Mouse (Mus musculus): ENCODE data around the gene Tnf. TPM values are rescaled to one million over a fixed set of nuclear protein-coding genes. Genes with fewer than 3 reads are reported as not detected.
A peak's percentile ranks its signal among the peaks of the same experiment; 100 is the strongest.

Gene Tnf
- polyA plus RNA-seq, 1 experiment from 2014 or later: 0.64 TPM

DNA sequence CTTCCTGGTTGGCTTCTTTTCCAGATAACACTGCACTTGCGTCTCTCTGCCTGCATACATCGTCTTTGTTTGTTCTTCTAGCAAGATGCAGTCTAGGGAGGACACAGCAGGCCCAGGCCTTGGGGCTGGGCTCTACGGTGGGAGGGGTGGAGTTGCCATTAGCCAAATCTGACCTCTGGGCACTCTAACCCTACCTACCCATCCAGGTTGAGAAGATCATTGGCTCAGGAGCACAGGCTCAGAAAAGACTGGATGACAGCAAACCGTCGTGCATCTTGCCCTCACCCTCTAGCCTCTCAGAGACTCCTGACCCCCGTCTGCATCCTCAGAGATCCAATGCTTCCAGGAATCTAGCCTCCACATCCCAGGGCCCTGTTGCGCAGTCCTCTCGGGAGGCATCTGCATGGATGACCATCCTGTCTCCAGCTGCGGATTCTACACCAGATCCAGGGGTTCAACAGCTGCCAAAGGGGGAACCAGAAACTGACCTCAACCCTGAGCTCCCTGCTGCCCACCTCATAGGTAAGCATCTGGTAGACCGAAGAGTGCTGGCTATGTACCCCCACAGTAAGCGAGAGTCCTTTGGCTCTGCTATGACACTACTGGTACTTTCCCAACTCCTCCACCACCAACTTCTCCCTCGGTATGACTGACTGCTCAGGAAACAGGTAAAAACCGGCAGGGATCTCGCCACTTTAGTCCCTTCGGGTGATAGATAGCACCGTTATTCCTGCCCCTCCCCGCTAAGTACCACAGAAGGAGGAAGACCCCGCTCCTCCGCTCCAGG is 6.8 kb downstream of the Tnf start:
- Histone ChIP-seq H3K4me1 (peaks cover 22% of the 10 kb centered on the region), H3K4me3 (peak overlapping the region; percentile 46), H3K4me2 (peak overlapping the region; percentile 87), H3K9ac (peak overlapping the region; percentile 52), H3K9me3 (no peaks in the 10 kb centered on the region), H3K36me3 (no peaks in the 10 kb centered on the region), H3K27me3 (peaks cover 41% of the 10 kb centered on the region), H3K27ac (no peak overlapping the region)
- ATAC-seq (ENCODE audit: insufficient number of reproducible peaks, low FRiP score, low TSS enrichment, low read depth): no peak
- 41% methylated on average over 19 of the region's 19 CpGs for WGBS

DNA sequence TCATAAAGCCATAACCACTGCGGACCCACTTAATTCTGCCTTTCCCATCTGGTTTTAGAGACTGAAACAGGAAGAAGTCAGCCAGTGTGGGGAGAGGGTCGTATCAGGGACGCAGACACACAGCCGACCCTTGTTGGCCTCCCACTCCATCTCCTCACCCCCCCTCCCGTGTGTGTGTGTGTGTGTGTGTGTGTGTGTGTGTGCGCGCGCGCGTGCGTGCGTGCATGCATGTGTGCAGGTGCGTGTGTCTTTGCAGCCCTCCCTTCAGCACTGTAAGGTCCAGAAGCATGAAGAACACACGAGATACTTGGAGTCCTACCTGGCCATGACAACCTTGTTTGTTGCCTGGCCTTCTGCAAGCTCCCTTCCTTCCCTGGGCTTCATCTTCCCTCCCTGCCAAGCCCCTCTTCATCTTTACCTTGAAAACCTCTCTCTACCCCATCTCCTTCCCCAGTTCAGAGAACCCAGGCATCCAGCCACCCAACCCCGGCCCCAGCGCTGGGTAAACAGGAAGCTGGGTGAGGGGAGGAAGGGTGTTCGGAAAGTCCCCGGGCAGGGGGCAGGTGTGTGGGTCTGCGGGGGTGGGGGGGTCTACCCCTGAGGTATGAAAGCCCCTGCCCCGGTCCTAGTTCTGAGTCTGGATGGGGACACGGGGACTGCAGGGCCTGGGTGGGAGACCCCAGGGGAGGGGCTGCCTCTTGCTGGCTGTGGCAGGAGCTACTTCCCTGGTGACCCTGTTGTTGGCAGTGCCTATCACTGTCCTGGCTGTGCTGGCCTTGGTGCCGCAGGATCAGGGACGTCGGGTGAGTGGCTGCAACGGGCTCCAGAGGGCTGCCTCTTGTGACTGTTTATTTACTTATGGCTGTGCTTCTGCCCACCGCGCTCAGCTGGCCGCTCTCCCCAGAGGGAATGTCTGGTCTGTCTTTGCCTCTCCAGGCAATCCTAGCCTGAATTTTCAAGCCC is 7.6 kb downstream of the Tnf start, which contains the start of gene Ltb:
Gene Ltb (plus strand): TSS at position 559 of the 963 bp plus-strand sequence.
- 57% methylated on average over 28 of the region's 28 CpGs for WGBS
- Histone ChIP-seq H3K27me3 (peaks cover 38% of the 10 kb centered on the region), H3K4me2 (peak within 1 kb of the TSS; percentile 87), H3K4me1 (peaks cover 22% of the 10 kb centered on the region), H3K36me3 (no peaks in the 10 kb centered on the region), H3K27ac (no peak within 1 kb of the TSS), H3K4me3 (peak within 1 kb of the TSS; percentile 46), H3K9ac (no peak within 1 kb of the TSS), H3K9me3 (no peaks in the 10 kb centered on the region)
- no peak for ATAC-seq (ENCODE audit: insufficient number of reproducible peaks, low FRiP score, low TSS enrichment, low read depth)

- no peak overlapping the region for H3K4me2 ChIP-seq
- H3K4me1 ChIP-seq: peaks cover 22% of the 10 kb centered on the region
- no peak overlapping the region for H3K27ac ChIP-seq
- no peak overlapping the region for H3K9ac ChIP-seq
- H3K4me3 ChIP-seq: no peak overlapping the region
- 84% methylated on average over 5 of the region's 5 CpGs for WGBS
- peaks cover 34% of the 10 kb centered on the region for H3K27me3 ChIP-seq
- no peaks in the 10 kb centered on the region for H3K36me3 ChIP-seq
- no peak for ATAC-seq (ENCODE audit: insufficient number of reproducible peaks, low FRiP score, low TSS enrichment, low read depth)
- no peaks in the 10 kb centered on the region for H3K9me3 ChIP-seq
These were observed 8.9 kb downstream of the Tnf start for GRCm38 (mm10) chr17:35192924-35193323.

DNA sequence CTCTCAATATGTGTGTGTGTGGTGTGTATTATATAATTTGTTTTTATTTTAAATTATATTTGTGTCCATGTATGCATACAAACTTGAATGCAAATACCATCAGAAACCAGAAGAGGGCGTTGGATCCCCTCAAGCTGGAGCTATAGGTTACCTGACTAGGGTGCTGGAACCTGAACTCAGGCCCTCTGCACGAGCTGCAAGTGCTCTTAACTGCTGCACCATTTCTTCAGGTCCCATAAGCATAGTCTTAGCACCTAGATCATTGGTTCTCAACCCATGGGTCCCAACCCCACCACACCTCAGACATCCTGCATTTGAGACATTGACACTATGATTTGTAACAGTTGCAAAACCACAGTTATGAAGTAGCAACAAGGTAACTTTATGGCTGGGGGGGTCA is 10.1 kb downstream of the Tnf start:
- H3K4me2 ChIP-seq: no peak overlapping the region
- no peak overlapping the region for H3K4me3 ChIP-seq
- peaks cover 30% of the 10 kb centered on the region for H3K27me3 ChIP-seq
- no peak for ATAC-seq (ENCODE audit: insufficient number of reproducible peaks, low FRiP score, low TSS enrichment, low read depth)
- no peaks in the 10 kb centered on the region for H3K36me3 ChIP-seq
- WGBS: 62% methylated on average over 2 of the region's 2 CpGs
- peaks cover 22% of the 10 kb centered on the region for H3K4me1 ChIP-seq
- no peak overlapping the region for H3K9ac ChIP-seq
- H3K9me3 ChIP-seq: no peaks in the 10 kb centered on the region
- H3K27ac ChIP-seq: no peak overlapping the region

DNA sequence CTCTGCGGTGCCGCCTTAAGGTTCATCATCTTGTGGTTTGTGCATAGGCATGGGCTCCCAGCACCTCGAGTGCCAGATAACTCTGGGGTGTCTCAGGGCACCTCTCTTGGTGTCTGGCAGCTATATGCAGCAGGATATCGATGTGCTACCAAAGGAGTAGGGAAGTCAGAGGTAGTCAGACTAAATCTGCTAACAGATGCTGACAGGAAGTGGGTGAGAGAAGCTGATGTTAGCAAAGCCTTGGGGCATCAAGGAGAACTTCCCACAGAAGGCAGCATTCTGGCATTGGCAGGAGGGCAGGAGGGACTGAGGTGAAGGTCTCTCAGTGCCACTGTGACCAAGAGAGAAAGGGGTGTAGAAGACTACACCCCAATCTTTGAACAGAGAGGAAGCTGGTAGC is 11.7 kb downstream of the Tnf start:
- ATAC-seq (ENCODE audit: insufficient number of reproducible peaks, low FRiP score, low TSS enrichment, low read depth): no peak
- no peak overlapping the region for H3K4me2 ChIP-seq

DNA sequence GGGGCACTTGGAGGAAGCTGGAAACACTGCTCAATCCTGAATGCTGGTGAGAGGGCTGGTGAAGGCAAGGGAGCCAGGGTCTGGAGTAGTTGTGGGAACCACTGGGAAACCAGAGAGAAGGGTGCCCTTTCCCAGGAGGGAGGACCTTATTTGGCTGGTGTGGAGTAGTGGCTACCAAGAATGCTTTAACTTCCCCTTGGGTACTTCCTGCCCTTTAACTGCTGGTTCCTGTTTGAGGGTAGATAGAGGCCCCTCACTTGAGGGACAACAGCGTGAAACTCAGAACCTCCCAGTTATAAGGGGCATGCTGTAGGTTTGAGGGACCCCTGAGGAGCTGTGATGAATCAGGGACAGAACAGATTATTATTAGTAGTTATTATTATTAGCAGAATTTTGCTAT is 12.6 kb downstream of the Tnf start:
- Histone ChIP-seq H3K9ac (no peak overlapping the region), H3K4me3 (no peak overlapping the region), H3K4me2 (no peak overlapping the region), H3K27ac (no peak overlapping the region), H3K4me1 (peaks cover 10% of the 10 kb centered on the region), H3K9me3 (no peaks in the 10 kb centered on the region), H3K27me3 (peaks cover 5% of the 10 kb centered on the region), H3K36me3 (no peaks in the 10 kb centered on the region)
- no peak for ATAC-seq (ENCODE audit: insufficient number of reproducible peaks, low FRiP score, low TSS enrichment, low read depth)
- 68% methylated on average over 1 of the region's 1 CpGs for WGBS

More for the DNA sequence above, 11.7 kb downstream of the Tnf start:
- Histone ChIP-seq H3K9ac (no peak overlapping the region), H3K27me3 (peaks cover 14% of the 10 kb centered on the region), H3K4me1 (peaks cover 19% of the 10 kb centered on the region), H3K36me3 (no peaks in the 10 kb centered on the region), H3K27ac (no peak overlapping the region), H3K9me3 (no peaks in the 10 kb centered on the region), H3K4me3 (no peak overlapping the region)
- WGBS: 70% methylated on average over 4 of the region's 4 CpGs

DNA sequence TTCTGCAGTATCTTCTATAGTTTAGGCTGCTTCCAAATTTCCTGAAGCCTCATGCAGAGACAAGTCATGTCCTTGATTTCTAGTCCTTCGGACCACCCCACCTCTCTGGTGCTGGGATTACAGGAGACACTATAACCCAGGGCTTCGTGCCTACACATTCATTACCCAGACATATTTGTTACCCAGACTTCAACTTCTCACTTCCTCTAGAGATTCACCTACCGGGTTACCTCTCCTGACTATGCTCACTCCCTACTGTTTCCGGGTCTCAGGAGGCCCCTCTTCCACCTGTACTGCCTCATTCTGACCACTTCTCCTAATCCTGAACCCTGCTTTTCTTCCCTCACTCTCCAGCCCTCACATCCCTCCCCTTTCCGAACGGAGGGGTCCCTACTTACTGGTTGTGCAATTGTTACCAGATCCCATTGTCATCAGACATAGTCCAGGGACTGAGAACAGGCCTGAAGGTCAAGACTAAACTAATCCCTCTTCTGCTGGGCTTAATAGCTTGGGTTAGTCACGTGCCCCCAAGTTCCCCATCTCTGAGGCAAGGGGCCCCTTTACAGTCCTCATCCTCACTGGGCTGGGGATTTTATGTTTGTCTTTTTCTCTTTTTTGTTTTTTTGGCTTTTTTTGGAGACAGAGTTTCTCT is 13.7 kb downstream of the Tnf start, which contains the start of gene Lst1:
Gene Lst1 (minus strand): TSS at position 481 of the 652 bp plus-strand sequence.
- no peak for ATAC-seq (ENCODE audit: insufficient number of reproducible peaks, low FRiP score, low TSS enrichment, low read depth)
- peaks cover 9% of the 10 kb centered on the region for H3K4me1 ChIP-seq
- no peak within 1 kb of the TSS for H3K4me2 ChIP-seq
- no peak within 1 kb of the TSS for H3K9ac ChIP-seq
- H3K27ac ChIP-seq: peak within 1 kb of the TSS; percentile 14
- no peaks in the 10 kb centered on the region for H3K36me3 ChIP-seq
- 71% methylated on average over 7 of the region's 7 CpGs for whole genome bisulfite sequencing
- no peaks in the 10 kb centered on the region for H3K9me3 ChIP-seq
- no peaks in the 10 kb centered on the region for H3K27me3 ChIP-seq
- H3K4me3 ChIP-seq: no peak within 1 kb of the TSS

- H3K4me3 ChIP-seq: no peak overlapping the region
- no peak for ATAC-seq (ENCODE audit: insufficient number of reproducible peaks, low FRiP score, low TSS enrichment, low read depth)
- H3K36me3 ChIP-seq: no peaks in the 10 kb centered on the region
- no peak overlapping the region for H3K4me2 ChIP-seq
- 65% methylated on average over 4 of the region's 4 CpGs for WGBS
- peaks cover 9% of the 10 kb centered on the region for H3K4me1 ChIP-seq
- H3K27ac ChIP-seq: peak overlapping the region; percentile 14; the same call in 1 of the 2 replicates
- no peaks in the 10 kb centered on the region for H3K27me3 ChIP-seq
- H3K9me3 ChIP-seq: no peaks in the 10 kb centered on the region
- H3K9ac ChIP-seq: no peak overlapping the region
These were observed 14.5 kb downstream of the Tnf start for GRCm38 (mm10) chr17:35187345-35187744.

- no peak overlapping the region for H3K9ac ChIP-seq
These were observed 15.1 kb downstream of the Tnf start for GRCm38 (mm10) chr17:35186681-35187080.

GRCm38 (mm10) chr17:35185639-35186611 is 15.9 kb downstream of the Tnf start:
- Histone ChIP-seq H3K9ac (peak overlapping the region; percentile 7; the same call in 1 of the 2 replicates), H3K27ac (peak overlapping the region; percentile 85), H3K36me3 (no peaks in the 10 kb centered on the region), H3K4me1 (peaks cover 9% of the 10 kb centered on the region), H3K4me2 (peak overlapping the region; percentile 53), H3K4me3 (peak overlapping the region; percentile 42), H3K27me3 (no peaks in the 10 kb centered on the region), H3K9me3 (no peaks in the 10 kb centered on the region)
- ATAC-seq (ENCODE audit: insufficient number of reproducible peaks, low FRiP score, low TSS enrichment, low read depth): peak; percentile 53; the same call in 1 of the 2 replicates
- WGBS: 2% methylated on average over 16 of the region's 18 CpGs

More at GRCm38 (mm10) chr17:35186681-35187080, 15.1 kb downstream of the Tnf start:
- Histone ChIP-seq H3K27me3 (no peaks in the 10 kb centered on the region), H3K9me3 (no peaks in the 10 kb centered on the region), H3K4me2 (peak overlapping the region; percentile 53), H3K27ac (peak overlapping the region; percentile 85), H3K4me3 (peak overlapping the region; percentile 42), H3K36me3 (no peaks in the 10 kb centered on the region), H3K4me1 (peaks cover 9% of the 10 kb centered on the region)
- no peak for ATAC-seq (ENCODE audit: insufficient number of reproducible peaks, low FRiP score, low TSS enrichment, low read depth)
- under 1% methylated on average over 4 of the region's 4 CpGs for WGBS
